Mouse (Mus musculus) midbrain, embryonic 11.5 days (tissue): ENCODE results near the gene Emg1. TPM values are rescaled to one million over a fixed set of nuclear protein-coding genes. Genes with fewer than 3 reads are reported as not detected.
A peak's percentile ranks its signal among the peaks of the same experiment; 100 is the strongest.

Source experiments
- ATAC-seq: fragments of 200-750 bp; cut with Nextera tagmentation; 2 replicates; pipeline ENCODE4 v1.8.0; 2017; ENCODE audit warnings: moderate TSS enrichment, moderate library complexity; ENCODE audit not compliant: low FRiP score
- DNase-seq: peaks from one replicate; pipeline ENCODE4 v3.0.0; 2015; ENCODE audit warnings: low spot score; ENCODE audit errors: missing footprints
- H3K27ac ChIP-seq: fragments of 300-500 bp; sonication (generic); 2 replicates; pipeline ENCODE4 v1.5.1; 2014; ENCODE audit warnings: low read depth, low read length
- H3K27me3 ChIP-seq: fragments of 300-500 bp; sonication (generic); 2 replicates; pipeline ENCODE4 v1.6.1; 2014; ENCODE audit warnings: mild to moderate bottlenecking, low read length, moderate library complexity, mixed read lengths; ENCODE audit not compliant: control insufficient read depth, insufficient read depth
- H3K36me3 ChIP-seq: fragments of 300-500 bp; sonication (generic); 2 replicates; pipeline ENCODE4 v1.6.1; 2014; ENCODE audit warnings: mild to moderate bottlenecking, low read length, moderate library complexity, mixed read lengths; ENCODE audit not compliant: control insufficient read depth, insufficient read depth
- H3K4me1 ChIP-seq: fragments of 300-500 bp; sonication (generic); 2 replicates; pipeline ENCODE4 v1.6.1; 2014; ENCODE audit warnings: low read length; ENCODE audit not compliant: control insufficient read depth, insufficient read depth
- H3K4me2 ChIP-seq: fragments of 300-500 bp; sonication (generic); 2 replicates; pipeline ENCODE4 v1.6.1; 2014; ENCODE audit warnings: mild to moderate bottlenecking, moderate library complexity
- H3K4me3 ChIP-seq: fragments of 300-500 bp; sonication (generic); 2 replicates; pipeline ENCODE4 v1.5.1; 2014; ENCODE audit warnings: low read depth, low read length
- H3K9ac ChIP-seq: fragments of 300-500 bp; sonication (generic); 2 replicates; pipeline ENCODE4 v1.6.1; 2014; ENCODE audit warnings: low read length
- H3K9me3 ChIP-seq: fragments of 300-500 bp; sonication (generic); 2 replicates; pipeline ENCODE4 v1.6.1; 2016; ENCODE audit warnings: low read length; ENCODE audit not compliant: control insufficient read depth
- WGBS: fragments of 180-500 bp; shearing (Covaris S2); extraction: QIAGEN DNeasy Blood & Tissue Kit; methylation state at CpG from one replicate; pipeline ENCODE4 v1.1.7; 2014; 5-methylcytosine and 5-hydroxymethylcytosine counted together
- polyA plus RNA-seq: library from polyadenylated mRNA; unstranded; fragments of >200 nt; fragmentation: Nextera tagmentation; extraction: Ambion mirVana; gene quantifications from 2 replicates; pipeline ENCODE4 v1.2.1, GENCODE M21; 2014

Emg1 gene
- polyA plus RNA-seq, 1 experiment from 2014 or later, result 219 TPM

DNA sequence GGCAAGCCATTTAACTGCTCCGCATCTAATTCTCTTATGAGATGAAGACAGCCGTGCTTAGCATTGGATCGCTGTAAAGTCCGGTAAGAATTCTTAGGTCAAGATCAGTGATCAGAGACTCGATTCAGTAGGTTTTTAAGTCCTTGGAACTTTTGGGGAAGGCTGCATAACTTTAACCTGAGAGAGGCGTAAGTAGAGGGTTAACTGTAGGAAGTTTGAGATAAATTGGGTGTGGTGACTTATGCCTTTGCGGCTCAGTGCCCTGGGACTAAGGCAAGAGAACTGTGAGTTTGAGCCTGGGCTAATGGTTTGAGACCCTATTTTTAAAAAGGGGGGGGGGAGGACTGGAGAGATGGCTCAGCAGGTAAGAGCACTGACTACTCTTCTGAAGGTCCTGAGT, 47.7 kb downstream of the Emg1 start:
- Histone ChIP-seq H3K9ac (no peak overlapping the region), H3K4me3 (no peak overlapping the region), H3K27me3 (no peaks in the 10 kb centered on the region), H3K4me1 (no peaks in the 10 kb centered on the region; the same call in 1 of the 2 replicates), H3K27ac (no peak overlapping the region), H3K9me3 (no peaks in the 10 kb centered on the region), H3K4me2 (no peak overlapping the region), H3K36me3 (no peaks in the 10 kb centered on the region)
- 89% methylated on average over 7 of the region's 7 CpGs for WGBS
- no peak for ATAC-seq
- peak; percentile 82 for DNase-seq

DNA sequence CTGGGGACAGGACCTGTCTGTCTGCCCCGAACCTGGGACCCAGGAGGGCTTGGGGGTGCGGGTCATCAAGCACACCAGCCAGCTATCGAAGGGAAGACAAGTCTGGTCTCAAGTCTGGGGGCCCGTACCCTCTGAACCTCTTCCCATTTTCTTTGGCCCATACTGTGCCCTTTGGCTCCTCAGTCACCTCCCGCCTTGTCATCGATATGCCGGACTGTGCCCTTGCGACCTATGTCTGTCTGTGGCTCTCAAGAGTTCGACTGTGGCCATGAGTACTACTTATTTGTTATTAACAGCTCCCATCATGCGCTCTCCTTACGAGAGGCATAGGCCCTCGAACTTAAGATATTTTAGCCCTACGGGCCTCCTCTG, 48.6 kb downstream of the Emg1 start:
- Histone ChIP-seq H3K27ac (no peak overlapping the region), H3K4me2 (peak overlapping the region; percentile 70), H3K4me1 (no peaks in the 10 kb centered on the region; the same call in 1 of the 2 replicates), H3K9ac (peak overlapping the region; percentile 67), H3K4me3 (peak overlapping the region; percentile 67), H3K36me3 (no peaks in the 10 kb centered on the region), H3K27me3 (no peaks in the 10 kb centered on the region), H3K9me3 (no peaks in the 10 kb centered on the region)
- ATAC-seq (no peak), DNase-seq (no peak)
- WGBS, result 22% methylated on average over 13 of the region's 13 CpGs

DNA sequence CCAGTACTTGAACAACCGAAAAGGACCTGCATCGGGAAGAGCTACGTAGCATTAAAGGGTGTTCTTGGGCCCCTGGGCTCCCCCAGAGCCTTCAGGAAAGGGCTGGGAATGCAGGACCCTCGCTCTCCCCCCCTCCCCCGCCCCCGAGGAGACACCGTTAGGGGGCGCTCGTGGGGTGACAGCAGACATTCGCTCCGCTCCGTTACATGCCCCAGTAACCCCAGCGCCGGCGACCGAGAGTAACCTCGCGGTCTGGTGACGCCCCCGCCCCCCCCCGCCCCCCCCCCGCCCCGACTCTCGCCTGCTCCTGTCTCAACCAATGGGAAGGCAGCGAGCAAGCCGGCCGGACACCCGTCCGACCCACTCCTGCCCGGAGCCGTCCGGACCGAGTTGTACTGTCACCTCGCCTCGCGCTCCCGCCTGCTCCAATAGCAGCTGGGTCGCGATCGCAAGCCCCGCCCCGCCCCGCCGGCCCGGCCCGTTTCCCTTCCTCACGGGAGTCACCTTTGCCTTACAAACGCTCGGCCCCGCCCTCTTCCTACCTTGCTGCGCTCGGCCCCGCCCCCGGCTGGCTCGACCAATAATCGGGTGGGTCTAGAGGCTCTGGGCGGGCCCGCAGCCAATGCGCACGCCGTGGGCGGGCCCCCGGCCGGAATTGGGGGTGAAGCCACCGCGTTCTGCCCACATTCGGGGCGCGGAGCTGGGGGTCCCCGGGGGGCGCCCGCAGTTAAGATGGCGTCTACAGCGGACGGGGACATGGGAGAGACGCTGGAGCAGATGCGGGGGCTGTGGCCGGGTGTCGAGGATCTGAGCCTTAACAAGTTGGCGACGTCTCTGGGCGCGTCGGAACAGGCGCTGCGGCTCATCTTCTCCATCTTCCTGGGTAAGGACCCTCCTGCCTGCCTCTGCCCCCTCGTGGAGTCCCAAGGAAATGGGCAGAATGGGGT, 49.2 kb downstream of the Emg1 start, which contains the start of gene Lpcat3:
Gene Lpcat3 (plus strand): TSS at position 551 of the 947 bp plus-strand sequence.
- H3K27me3 ChIP-seq, result no peaks in the 10 kb centered on the region
- no peaks in the 10 kb centered on the region for H3K36me3 ChIP-seq
- H3K9ac ChIP-seq, result peak within 1 kb of the TSS; percentile 67
- H3K4me1 ChIP-seq, result no peaks in the 10 kb centered on the region; the same call in 1 of the 2 replicates
- DNase-seq (peak; percentile 99), ATAC-seq (peak; percentile 97)
- peak within 1 kb of the TSS; percentile 51; the same call in 1 of the 2 replicates for H3K27ac ChIP-seq
- peak within 1 kb of the TSS; percentile 67 for H3K4me3 ChIP-seq
- H3K9me3 ChIP-seq, result no peaks in the 10 kb centered on the region
- under 1% methylated on average over 62 of the region's 87 CpGs for WGBS
- H3K4me2 ChIP-seq, result peak within 1 kb of the TSS; percentile 70

DNA sequence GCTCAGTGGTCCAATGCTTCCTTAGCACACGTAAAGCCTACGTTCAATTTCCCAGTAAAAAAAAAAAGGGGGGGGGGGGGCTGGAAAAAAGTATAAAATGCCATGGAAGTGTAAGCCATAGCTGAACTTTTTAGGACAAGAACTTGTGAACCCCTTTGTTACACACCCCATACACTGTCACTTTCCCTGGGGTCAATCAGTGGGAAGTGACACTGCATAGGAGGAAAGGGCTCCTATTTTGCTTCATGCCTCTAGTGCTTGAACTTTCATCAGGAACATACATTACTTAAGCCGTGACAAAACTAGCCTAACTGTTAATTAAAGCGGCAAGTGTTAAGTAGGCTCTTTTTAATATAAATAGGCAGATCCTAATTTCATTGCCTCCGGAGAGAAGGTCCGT, 50.0 kb downstream of the Emg1 start:
- no peak for ATAC-seq
- Histone ChIP-seq H3K27me3 (no peaks in the 10 kb centered on the region), H3K4me2 (peak overlapping the region; percentile 70), H3K36me3 (no peaks in the 10 kb centered on the region), H3K27ac (no peak overlapping the region; the same call in 1 of the 2 replicates), H3K9ac (peak overlapping the region; percentile 67), H3K4me3 (peak overlapping the region; percentile 67), H3K4me1 (no peaks in the 10 kb centered on the region; the same call in 1 of the 2 replicates), H3K9me3 (no peaks in the 10 kb centered on the region)
- DNase-seq, result no peak
- 35% methylated on average over 6 of the region's 6 CpGs for WGBS

DNA sequence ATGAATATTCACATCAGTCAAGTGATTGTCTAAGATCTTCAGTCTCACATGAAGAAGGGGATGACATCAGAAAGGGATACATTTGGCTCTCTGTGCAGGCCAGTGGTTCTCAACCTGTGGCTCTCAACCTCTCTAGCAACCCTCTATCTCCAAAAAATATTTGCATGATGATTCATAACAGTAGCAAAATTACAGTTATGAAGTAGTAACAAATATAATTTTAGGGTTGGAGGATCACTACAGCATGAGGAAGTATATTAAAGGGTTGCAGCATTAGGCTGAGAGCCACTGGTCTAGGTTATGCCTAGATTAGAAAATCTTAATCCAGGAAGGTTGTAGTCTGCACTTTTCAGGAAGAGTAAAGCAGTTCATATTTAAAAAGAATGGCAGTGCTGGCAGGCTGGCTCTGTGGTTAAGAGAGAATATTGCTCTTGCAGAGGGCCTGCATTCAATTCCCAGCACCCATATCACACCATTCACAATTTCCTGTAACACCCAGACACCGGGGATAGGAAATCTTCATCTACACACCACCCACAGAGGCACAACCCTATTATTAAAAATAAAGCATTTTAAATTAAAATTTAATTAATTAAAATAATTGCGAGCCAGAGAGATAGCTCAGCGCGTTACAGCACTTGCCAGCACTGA, 50.7 kb downstream of the Emg1 start:
- H3K4me2 ChIP-seq, result no peak overlapping the region
- no peaks in the 10 kb centered on the region for H3K36me3 ChIP-seq
- no peaks in the 10 kb centered on the region for H3K9me3 ChIP-seq
- no peak overlapping the region for H3K27ac ChIP-seq
- WGBS, result 97% methylated on average over 4 of the region's 4 CpGs
- H3K9ac ChIP-seq, result no peak overlapping the region
- no peak for ATAC-seq
- H3K27me3 ChIP-seq, result no peaks in the 10 kb centered on the region
- H3K4me3 ChIP-seq, result no peak overlapping the region
- no peaks in the 10 kb centered on the region; the same call in 1 of the 2 replicates for H3K4me1 ChIP-seq
- DNase-seq, result no peak

DNA sequence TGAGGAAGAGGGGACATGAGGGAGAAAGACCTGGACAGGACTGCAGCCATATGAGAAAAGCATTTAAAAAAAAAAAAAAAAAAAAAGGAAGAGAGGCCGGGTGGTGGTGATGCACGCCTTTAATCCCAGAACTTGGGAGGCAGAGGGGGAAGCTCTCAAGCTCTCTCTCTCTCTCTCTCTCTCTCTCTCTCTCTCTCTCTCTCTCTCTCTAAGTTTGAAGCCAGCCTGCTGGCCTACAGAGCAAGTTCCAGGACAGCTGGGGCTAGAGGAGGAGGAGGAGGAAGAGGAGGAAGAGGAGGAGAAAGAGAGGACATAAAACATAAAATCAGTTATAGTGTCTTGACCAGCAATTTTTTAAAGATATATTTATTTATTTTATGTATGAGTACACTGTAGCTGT, 53.9 kb downstream of the Emg1 start:
- Histone ChIP-seq H3K27ac (no peak overlapping the region), H3K4me1 (no peaks in the 10 kb centered on the region; the same call in 1 of the 2 replicates), H3K27me3 (no peaks in the 10 kb centered on the region), H3K9ac (no peak overlapping the region), H3K4me2 (no peak overlapping the region), H3K36me3 (no peaks in the 10 kb centered on the region), H3K4me3 (no peak overlapping the region), H3K9me3 (peaks cover 3% of the 10 kb centered on the region; the same call in 1 of the 2 replicates)
- ATAC-seq, result no peak
- no peak for DNase-seq
- WGBS, result 81% methylated on average over 2 of the region's 2 CpGs

DNA sequence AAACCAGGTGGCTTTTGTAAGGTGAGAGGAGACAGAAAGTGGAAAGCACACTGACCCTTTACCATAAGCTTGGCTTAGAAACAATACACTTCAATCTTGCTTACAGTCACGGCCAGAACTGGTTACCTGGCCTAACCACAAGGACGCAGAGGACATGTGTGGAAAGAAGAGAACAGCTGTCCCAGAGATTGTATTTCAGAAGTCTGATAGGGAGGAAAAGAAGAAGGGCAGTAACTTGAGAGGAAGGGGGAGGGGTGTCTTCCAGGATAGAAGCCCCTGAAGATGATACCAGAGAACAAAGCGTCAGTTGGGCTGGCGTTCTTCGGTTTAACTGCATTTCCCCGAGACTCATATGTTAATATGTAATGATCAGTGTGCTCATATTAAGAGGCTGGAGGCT, 56.1 kb downstream of the Emg1 start:
- H3K36me3 ChIP-seq, result no peaks in the 10 kb centered on the region
- H3K27me3 ChIP-seq, result no peaks in the 10 kb centered on the region
- DNase-seq (no peak), ATAC-seq (no peak)
- no peak overlapping the region for H3K9ac ChIP-seq
- no peaks in the 10 kb centered on the region for H3K4me1 ChIP-seq
- H3K4me3 ChIP-seq, result no peak overlapping the region
- no peak overlapping the region for H3K27ac ChIP-seq
- no peak overlapping the region for H3K4me2 ChIP-seq
- 74% methylated on average over 6 of the region's 6 CpGs for WGBS
- peaks cover 3% of the 10 kb centered on the region; the same call in 1 of the 2 replicates for H3K9me3 ChIP-seq
